Mouse (Mus musculus) G1E-ER4 (cell line): ENCODE results near the gene Dbp. TPM values are rescaled to one million over a fixed set of nuclear protein-coding genes. Genes with fewer than 3 reads are reported as not detected.

Experiments used
- GATA1 ChIP-seq: IDR thresholded peaks from one replicate; pipeline ENCODE4 v1.8.0; 2012; ENCODE audit warnings: low read length, inconsistent platforms
- polyA plus RNA-seq: library from polyadenylated mRNA; stranded (reverse); fragments of >175 nt; gene quantifications from 2 replicates; pipeline ENCODE4 v1.2.3, GENCODE M21; 2012

The Dbp gene
- 22.4 and 28.4 TPM in 2 replicates for polyA plus RNA-seq

DNA sequence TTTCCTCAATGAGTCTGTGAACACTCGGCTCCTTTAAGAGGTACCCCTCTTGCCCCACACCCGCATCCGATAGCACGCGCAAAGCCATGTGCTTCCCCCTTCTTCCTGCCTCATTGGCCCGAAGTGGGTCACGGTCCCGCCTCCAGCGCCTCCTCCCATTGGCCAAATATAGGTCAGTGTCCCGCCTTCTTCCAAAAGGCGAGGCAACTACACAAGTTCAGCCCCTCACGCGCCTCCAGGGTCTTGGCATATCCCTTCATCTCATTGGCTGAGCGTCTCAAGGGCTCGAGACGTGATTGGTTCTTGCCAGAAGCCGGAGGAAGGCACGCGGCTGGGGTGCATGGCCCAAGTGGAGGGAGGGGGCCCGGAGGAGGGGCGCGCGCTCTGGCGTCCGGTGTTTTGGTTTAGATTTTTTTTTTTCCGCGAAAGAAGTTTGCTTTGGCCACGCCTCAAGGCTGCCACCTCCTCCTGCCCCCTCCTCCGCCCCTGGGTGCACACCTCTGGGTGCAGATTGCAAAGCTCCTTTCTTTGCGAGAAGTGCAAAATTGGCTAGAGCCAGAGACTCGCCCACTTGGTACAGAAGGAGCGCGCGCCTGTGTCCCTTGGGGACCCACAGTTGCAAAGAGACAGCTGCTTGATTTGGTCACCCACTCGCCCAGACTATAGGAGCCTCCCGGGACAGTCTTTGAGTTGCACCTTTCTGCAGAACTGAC, at the start of gene Dbp:
Gene Dbp (plus strand): TSS at position 359 of the 713 bp plus-strand sequence.
- TF ChIP-seq GATA1: no peak

DNA sequence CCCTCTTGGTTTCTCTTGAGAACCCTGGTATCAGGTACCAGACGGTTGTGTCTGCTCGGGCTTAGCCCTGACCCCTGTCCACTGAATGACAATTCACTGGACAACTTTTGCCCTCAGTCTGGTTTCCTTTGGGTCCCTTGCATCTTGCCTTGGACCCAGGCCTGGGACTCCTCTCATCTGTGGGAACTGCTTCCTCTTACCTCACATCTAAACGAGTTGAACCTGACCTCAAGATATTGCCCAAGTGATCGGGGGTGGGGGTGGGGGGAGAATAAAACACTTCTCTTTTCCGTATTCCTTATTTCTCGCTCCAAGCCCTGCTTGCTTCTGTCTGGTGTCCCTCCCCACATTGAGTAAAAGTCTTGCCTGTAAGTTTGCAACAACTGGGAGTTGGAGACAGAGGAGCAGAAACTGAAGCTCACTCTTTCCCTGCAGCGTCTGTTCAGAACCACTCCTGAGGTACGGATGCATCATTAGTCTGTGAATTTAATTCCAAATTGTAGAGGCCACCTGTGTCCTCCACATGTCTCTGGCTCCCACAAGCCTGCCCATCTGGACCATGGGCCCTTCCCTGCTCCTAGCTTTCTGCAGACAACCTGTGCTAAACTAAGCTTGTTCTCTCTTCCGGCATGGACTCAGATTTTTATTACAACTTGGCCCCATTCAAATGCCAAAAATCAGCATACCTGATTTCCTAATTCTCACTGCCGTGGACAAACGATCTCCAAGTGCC, 44.0 kb upstream of the Dbp start:
- no peak for TF ChIP-seq GATA1

DNA sequence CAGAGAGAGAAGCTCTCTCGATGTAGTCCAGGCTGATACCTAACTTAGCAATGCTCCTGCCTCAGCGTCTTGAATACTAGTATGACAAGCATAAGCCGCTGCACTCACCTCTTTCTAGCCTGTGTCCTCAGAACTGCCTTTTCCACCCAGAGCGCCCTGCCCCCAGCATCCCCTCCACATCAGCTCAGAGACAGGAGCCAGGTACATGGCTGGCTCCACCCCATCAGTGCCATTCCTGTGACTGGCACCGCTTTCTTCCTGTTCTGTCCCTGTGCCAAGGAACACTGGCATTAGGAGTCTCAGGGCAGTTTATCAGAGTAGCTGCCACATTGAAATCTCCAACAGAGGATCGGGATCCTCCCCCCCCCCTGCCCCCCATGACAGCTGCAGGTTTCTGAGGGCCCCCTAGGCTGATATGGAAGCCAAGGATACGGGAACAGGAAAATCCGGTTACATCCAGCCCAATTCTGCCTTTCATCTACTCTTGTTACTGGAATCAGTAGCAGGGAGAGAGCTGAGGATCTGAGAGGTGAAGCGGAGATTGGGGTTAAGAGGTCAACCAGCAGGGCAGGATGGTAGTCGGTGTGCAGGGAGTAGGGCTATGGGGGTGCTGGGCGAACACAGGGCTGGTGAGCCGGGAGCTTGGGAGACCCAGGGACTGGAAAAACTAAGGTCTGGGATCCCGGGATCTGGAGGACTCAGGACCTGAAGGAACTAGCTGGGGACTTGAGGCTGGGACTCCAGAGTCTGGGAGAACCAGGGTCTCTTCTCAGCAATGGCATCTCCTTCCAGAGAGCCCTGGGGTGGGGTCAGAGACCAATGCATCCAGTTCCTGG, 39.4 kb upstream of the Dbp start:
- no peak for TF ChIP-seq GATA1

DNA sequence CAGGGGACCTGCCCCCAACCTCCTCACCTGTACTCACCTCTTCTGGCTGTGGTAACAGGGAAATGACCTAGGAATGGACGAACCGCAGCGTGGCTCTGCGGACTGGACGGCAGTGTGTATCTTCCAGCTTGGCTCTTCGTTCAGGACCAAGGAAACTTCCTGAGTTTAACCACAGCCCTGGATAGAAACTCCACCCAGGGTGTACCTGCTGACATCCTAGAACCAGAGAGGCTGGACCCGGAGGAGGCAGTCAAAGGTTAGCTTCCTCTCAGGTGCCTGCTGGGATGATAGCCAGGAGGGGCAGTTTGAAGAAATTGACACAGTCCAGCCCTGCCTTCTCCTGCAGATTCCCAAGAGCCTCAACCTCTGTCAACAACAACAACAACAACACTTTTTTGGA, 38.7 kb upstream of the Dbp start, which contains the start of gene Fut2:
Gene Fut2 (minus strand): TSS at position 234 of the 400 bp plus-strand sequence.
- no peak for TF ChIP-seq GATA1

DNA sequence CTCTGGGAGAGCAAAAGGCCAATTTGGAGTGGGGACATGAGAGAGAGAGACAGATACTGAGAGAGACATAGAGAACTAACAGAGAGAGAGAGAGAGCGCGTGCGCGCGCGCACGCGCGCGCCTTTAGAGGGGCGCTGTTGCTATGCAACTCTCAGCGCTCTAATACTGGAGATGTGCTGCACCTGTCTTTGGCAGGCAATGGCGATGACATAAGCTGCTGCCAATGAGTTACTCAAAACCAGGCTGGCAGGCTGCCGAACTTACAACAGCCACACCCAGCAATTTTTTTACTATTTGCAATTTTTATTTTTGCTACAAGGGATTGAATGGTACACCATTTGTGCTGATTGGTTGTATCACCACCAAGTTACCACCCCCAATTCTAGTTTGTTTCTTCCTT, 37.1 kb upstream of the Dbp start:
- TF ChIP-seq GATA1: no peak

DNA sequence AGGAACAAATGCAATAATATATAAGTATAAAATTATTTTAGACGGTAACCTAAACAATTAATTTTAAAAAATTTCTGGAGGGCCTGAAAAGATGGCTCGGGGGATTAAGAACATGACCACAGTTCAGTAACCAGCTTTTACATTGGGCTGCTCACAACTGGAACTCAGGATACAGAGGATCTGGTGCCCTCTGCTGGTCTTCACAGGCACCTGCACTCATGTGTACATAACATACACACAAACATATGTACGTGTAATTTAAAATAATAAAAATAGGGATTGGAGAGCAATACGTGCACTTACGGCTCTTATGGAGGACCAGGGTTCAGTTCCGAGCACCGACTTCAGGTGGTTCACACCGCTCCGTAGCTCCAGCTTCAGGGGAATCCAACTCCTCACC, 36.0 kb upstream of the Dbp start:
- no peak for TF ChIP-seq GATA1

DNA sequence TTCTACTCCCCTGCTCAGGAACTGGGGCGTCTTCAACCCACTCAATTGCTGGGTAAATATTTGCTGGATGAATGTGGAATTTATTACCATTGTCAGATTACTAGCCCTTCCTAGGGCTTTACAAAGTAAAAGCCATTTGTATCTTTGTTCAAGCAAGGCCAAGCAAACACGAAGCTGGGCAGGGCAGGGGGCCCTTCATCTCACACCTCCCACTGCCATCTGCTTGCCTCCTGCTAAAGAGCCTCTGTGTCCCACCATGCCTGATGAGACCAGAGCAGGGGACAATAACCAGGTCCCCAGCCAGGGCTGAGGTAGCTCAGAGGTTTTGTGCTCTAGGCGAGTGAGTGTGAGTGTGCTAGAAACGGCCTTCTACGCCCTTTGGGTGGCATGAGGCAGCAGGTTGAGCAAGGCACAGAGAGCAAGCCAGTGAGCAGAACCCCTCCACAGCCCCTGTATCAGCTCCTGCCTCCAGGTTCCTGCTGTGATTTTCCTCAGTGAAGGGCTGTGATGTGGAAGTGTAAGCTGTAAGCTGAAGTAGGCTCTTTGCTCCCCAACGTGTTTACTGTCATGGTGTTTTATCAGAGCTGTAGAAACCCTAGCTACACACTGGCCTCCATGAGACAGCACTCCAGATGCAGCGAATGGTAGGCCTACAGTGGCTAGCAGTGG, 27.1 kb upstream of the Dbp start:
- no peak for TF ChIP-seq GATA1

DNA sequence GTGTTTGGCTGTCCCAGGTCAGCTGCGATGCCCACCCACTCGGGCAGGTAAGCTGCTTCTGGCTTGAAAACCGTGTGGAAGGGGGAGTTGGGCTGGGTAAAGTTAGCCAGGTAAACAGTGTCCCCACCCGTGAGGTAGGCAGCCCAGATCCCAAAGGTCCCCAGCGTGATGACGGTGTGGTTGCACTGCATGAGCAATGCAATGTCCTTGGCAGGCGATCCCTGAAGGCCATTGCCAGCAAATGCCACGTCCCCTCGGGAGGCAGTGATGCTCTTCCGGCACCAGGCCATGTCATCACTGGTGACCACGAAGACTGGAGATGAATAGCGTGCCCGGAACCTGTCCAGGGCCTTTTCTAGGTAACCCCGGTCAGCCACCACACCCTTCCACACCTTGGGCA, 26.4 kb upstream of the Dbp start:
- no peak for TF ChIP-seq GATA1

DNA sequence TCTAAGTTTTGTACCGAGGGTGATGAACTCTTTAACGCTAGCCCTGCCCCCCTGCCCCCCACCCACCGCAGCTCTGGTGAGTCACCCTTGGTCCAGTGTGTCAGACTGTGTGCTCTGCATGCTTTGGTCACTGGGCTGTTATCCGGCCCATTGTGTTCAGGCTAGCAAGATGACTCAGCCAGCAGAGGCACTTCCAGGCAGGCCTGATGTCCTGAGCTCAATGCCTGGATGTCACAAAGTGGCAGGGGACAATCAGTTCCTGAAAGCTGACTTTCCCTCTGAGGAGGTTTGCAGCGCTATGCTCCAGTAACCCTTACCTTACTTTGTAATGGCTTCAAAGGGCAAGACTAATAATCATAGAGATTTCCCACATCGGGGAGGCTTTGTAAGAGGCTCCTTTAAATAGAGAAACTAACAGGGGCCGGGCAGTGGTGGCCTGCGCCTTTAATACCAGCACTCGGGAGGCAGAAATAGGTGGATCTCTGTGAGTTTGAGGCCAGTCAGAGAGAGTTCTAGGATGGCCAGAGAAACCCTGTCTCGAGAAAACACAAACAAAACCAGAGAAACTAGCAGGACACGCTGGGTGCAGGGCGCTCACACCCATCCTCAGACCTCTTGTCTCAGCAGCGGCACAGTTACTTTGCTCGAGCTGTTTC, 24.8 kb upstream of the Dbp start:
- TF ChIP-seq GATA1: no peak

DNA sequence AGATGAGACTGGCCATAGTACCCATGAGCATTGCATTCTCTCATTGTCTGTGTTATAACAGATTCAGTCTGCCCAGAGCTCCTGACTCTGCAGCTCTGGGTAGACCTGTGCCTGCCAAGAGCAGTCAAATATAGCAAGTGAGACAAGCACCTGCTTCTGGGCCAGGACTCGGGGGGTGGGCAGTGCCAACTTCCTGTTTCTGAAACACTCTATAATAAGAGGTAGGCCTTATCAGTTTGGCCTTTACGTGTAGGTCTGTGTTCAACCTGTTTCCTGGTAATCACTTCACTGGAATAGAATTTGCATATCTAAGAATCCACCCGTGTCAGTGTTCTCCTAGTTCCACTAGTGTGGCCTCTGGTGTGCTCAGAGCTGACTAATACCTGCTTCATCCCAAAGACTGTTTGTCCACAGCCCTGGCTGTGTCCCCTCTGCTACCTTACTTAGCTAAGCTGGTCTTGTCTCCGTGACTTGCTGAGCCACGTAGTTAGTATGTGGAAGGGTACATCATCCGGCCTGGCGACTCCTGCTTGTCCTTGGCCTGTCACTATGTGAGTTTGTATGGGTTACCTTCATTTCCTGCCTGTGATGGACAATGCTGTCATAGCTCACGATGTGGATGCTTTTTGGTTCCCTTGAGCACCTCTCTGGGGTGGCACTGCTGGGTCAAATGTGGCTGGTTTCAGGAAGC, 23.7 kb upstream of the Dbp start:
- peak; percentile 5 for TF ChIP-seq GATA1

DNA sequence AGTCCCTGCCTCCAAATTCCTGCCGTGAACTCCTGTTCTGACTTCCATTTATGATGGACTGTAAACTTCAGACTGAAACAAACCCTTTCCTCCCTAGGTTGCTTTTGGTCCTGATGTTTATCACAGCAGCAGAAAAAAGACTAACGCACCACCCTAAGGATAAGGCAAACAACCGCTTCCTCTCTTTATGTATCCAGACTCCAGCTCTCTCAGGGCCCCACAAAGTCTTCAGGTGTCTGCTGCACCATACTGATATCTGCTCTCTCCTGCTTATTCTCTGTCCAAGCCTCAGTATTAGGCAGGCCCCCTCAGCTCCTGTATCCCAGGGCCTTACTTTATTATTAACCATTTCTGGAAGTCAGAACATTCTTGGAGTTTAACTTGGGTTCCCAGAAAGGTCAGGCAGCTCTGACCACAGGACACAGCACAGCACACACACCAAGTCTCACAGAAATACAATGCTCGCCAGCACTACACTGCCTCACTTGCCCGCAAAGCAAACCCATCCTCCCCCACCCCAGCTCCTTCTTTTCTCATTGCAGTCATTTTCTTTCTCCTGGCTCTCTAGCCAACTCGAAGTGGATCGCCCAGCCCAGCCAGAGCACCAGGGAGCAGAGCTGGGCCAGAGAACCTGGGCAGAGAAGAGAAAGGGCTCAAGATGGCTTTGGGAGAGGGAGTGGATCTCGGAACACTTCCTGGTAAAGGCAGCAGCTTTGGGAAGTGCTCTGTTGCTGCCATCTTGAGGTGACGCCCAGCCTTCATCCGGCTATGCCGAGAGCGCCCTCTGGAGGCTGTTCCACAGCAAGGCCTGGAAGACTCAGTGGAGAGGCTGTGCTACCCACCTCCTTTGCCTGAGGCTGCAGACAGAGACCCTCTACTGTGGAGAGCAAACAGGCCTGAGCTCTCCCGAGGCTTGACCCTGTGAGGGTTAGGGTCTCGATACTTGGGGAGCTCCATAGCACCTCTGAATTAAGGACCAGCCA, 22.5 kb upstream of the Dbp start:
- TF ChIP-seq GATA1: no peak

DNA sequence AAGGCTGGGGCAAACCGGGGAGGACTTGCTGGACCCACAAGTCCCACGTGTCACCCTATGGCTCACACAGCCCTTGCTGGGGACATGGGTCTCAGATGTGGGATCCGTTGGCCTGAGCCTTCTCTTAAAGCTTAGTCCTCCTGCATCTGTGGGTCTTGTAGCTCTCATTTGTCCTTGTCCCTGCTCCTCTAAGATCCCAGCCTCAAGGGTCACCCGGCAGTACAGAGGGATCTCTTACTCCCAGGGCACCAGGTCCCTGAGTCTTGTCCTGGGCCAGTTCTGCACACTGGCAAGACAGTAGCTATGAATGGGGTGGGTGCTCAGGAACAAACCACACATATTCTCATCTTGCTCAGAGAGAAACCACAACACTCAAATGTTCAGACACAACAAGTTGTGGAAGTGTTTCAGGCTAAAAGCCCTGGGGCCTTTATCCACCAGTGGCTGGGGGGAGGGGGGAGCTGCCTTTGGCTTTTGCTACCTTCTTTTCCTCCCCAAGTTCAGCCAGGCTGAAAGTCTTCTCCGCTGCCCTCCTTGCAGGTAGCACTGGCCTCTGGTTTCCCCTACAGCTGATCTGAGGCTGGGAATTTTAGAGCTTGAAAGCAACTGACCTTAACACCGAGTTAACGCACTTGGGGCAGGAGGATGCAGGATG, 21.4 kb upstream of the Dbp start, which contains the start of gene Ntn5:
Gene Ntn5 (plus strand): TSS at position 627 of the 655 bp plus-strand sequence.
- TF ChIP-seq GATA1: no peak

DNA sequence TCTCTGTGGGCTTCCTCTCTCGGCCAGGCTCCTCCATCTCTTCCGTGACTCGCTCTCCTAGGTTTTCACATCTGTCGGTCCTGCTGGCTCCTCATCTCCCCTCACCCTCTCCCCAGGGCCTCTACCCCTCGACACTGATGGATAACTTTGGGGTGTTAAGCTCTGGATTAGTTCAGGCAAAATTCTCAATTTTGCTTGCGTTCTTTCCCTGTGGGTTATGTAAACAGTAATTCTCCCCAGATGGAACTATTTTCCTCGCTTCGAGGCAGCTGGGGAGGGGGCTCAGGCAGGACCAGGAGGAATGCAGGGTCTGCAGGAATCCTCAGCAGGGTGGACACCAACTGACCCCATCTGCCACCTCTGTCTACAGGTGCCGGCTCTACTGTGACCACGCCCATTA, 19.1 kb upstream of the Dbp start:
- TF ChIP-seq GATA1: no peak

DNA sequence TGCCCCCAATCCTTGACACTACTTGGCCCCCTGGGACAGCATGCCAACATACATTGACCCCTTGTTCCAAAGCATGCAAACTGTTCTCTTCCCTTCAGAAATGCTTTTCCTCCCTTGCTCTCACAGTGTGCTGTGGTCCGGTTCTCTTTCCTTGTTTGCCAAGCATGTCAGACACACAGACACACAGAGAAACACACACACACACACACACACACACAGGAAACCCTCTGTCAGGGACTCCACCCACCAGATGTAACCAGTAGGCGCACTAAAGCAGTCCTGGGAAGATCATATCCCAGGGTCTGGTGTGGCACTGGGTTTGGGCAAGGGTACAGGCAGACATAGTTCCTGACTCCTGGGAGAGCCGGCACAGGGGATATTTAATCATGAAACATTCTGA, 18.0 kb upstream of the Dbp start:
- no peak for TF ChIP-seq GATA1
